Mouse (Mus musculus) heart, adult 2 months (tissue): ENCODE results near the gene Pecam1. TPM values are rescaled to one million over a fixed set of nuclear protein-coding genes. Genes with fewer than 3 reads are reported as not detected.

Experiments used
- DNase-seq, 2 experiments: peaks; one replicate each; pipeline ENCODE4 v3.0.0; 2021
- H3K27ac ChIP-seq: fragments of 200-600 bp; 2 replicates; pipeline ENCODE4 v1.8.1; 2022
- H3K27me3 ChIP-seq: fragments of 200-500 bp; 2 replicates; pipeline ENCODE4 v1.6.1; 2012; ENCODE audit warnings: mild to moderate bottlenecking, low read length, inconsistent platforms, mixed read lengths; ENCODE audit not compliant: control insufficient read depth, insufficient read depth
- H3K36me3 ChIP-seq: fragments of 200-500 bp; 2 replicates; pipeline ENCODE4 v1.6.1; 2012; ENCODE audit warnings: low read length, inconsistent platforms; ENCODE audit not compliant: control insufficient read depth, insufficient read depth
- H3K4me1 ChIP-seq: fragments of 200-500 bp; 2 replicates; pipeline ENCODE4 v1.6.1; 2011; ENCODE audit warnings: low read length; ENCODE audit not compliant: control insufficient read depth, insufficient read depth
- H3K4me3 ChIP-seq: fragments of 200-600 bp; 2 replicates; pipeline ENCODE4 v1.8.1; 2022
- H3K79me2 ChIP-seq: fragments of 200-500 bp; replicated peaks from 2 replicates; pipeline ENCODE4 v1.6.1; 2012; ENCODE audit warnings: mild to moderate bottlenecking, inconsistent platforms, low read length, moderate library complexity, mixed read lengths; ENCODE audit not compliant: control insufficient read depth, insufficient read depth
- H3K9ac ChIP-seq: fragments of 200-500 bp; 2 replicates; pipeline ENCODE4 v1.6.1; 2012; ENCODE audit warnings: low read depth, mild to moderate bottlenecking, control low read depth, inconsistent platforms, low read length, mixed read lengths
- CTCF ChIP-seq: fragments of 200-600 bp; IDR thresholded peaks from 2 replicates; pipeline ENCODE4 v1.8.1; 2022; ENCODE audit warnings: antibody characterized with exemption, mild to moderate bottlenecking, moderate library complexity
- EP300 ChIP-seq: fragments of 200-500 bp; IDR thresholded peaks from 2 replicates; pipeline ENCODE4 v1.6.1; 2011; ENCODE audit warnings: low read depth, low read length, control low read depth; ENCODE audit not compliant: insufficient read depth
- POLR2A ChIP-seq: fragments of 200-500 bp; IDR thresholded peaks from 2 replicates; pipeline ENCODE4 v1.6.1; 2011; ENCODE audit warnings: mild to moderate bottlenecking, low read depth, low read length, control low read depth; ENCODE audit not compliant: insufficient read depth
- WGBS: fragments of 180-500 bp; shearing (Covaris S2); methylation state at CpG from one replicate; pipeline ENCODE4 v1.1.7; 2018; 5-methylcytosine and 5-hydroxymethylcytosine counted together
- intact Hi-C: fragments of 180-260 bp; cut with DNase I; formaldehyde crosslinking; loops from one replicate; pipeline ENCODE4 v1.15.1; 2025
- polyA plus RNA-seq: library from polyadenylated mRNA; depleted of rRNA; stranded (reverse); fragments of >200 nt; gene quantifications from 2 replicates; pipeline ENCODE4 v1.2.3, GENCODE M21; 2012
- total RNA-seq, 2 experiments: library from RNA; stranded (reverse); gene quantifications; 2 replicates each; pipeline ENCODE4 v1.2.3; 2021

Gene Pecam1
- total and polyA plus RNA-seq, 3 experiments, result 78.3 to 123 (median 114) TPM

DNA sequence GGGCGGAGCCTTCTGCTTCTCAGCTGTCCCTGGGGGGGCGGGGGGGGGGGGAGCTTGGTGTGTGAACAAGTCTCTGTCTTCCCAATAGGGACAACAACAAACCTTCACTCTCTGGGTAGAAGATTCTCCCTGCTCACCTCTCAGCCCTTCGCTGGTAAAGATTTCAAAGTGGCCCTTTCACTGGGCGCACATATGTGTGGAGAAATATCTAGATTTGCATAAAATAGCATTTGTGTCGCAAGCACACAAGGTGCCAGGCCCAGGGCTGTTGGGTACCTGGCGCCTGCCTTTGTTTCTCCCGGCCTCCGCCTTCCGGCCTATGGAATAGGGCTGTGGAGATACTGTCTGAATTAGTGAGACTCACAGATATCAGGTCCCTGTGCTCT lies 12.4 kb upstream of the Pecam1 start:
- Histone ChIP-seq H3K27ac (peak overlapping the region; percentile 38; the same call in 1 of the 2 replicates), H3K27me3 (no peaks in the 10 kb centered on the region), H3K79me2 (no peaks in the 10 kb centered on the region), H3K9ac (no peak overlapping the region), H3K4me1 (peaks cover 2% of the 10 kb centered on the region; the same call in 1 of the 2 replicates), H3K36me3 (no peaks in the 10 kb centered on the region), H3K4me3 (no peak overlapping the region)
- DNase-seq, result no peak
- 70% methylated on average over 9 of the region's 9 CpGs for WGBS
- intact Hi-C loops, result no loop called here
- TF ChIP-seq CTCF (no peak), POLR2A (no peak), EP300 (no peak)

DNA sequence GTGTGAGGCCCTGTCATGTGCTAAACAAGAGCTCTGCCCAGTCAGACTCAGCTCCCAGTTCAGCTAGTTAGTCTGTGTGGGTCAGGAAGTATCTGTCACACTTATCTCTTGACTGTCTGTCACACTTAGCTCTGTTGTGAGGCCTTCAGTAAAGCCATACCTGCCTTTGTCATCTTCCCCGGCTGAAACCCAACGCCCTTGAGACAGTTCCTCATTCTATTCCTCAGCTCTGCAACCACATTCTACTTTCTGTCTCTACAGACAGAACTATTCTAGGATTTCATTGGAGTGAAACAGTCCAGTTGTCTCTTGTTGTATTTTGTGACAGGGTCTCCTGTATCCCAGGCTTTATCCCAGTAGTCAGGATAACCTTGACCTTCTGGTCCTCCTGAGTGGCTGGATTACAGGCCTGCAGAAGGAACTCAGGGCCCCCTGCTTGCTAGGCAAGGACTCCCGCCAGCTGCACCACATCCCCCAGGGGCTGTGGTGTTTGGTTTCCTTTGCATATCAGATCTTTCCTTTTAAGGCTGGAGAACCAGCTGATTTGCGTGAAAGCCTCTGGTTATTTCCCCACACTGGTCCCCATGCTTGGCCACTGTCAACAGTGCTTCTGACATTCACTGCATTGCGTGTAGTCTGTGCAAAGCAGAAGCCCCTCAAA lies 11.8 kb upstream of the Pecam1 start:
- Histone ChIP-seq H3K4me1 (peaks cover 2% of the 10 kb centered on the region; the same call in 1 of the 2 replicates), H3K27ac (peak overlapping the region; percentile 23; the same call in 1 of the 2 replicates), H3K36me3 (no peaks in the 10 kb centered on the region), H3K9ac (no peak overlapping the region), H3K79me2 (no peaks in the 10 kb centered on the region), H3K27me3 (no peaks in the 10 kb centered on the region), H3K4me3 (no peak overlapping the region)
- DNase-seq, result peak; percentile 53 to 68
- intact Hi-C loops, result no loop called here
- TF ChIP-seq CTCF (no peak), POLR2A (no peak), EP300 (no peak)
- WGBS, result 32% methylated on average over 5 of the region's 5 CpGs

DNA sequence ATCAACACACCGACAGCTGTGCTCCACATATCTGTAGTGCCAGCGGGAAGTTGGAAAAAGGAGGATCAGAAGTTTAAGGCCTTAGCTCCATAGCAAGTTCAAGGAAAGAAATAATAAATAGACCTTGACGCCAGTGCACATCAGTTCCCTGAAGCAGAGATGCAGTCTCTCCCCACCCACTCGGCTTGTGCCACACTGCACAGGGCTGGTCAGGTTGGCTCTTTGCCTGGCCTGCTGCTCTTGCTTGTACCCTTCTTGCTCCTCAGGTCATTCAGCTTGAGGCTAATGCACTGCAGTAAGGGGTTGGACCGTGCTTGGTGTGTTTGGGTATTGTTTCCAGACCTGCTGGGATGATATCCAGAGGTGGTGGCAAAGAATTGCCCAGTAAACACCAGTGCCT lies 10.1 kb upstream of the Pecam1 start:
- Histone ChIP-seq H3K27me3 (no peaks in the 10 kb centered on the region), H3K79me2 (no peaks in the 10 kb centered on the region), H3K36me3 (no peaks in the 10 kb centered on the region), H3K27ac (no peak overlapping the region), H3K4me3 (no peak overlapping the region), H3K9ac (no peak overlapping the region), H3K4me1 (peaks cover 2% of the 10 kb centered on the region; the same call in 1 of the 2 replicates)
- 89% methylated on average over 5 of the region's 5 CpGs for WGBS
- intact Hi-C loops, result no loop called here
- DNase-seq, result no peak
- no peak for TF ChIP-seq POLR2A
- TF ChIP-seq EP300, result no peak

DNA sequence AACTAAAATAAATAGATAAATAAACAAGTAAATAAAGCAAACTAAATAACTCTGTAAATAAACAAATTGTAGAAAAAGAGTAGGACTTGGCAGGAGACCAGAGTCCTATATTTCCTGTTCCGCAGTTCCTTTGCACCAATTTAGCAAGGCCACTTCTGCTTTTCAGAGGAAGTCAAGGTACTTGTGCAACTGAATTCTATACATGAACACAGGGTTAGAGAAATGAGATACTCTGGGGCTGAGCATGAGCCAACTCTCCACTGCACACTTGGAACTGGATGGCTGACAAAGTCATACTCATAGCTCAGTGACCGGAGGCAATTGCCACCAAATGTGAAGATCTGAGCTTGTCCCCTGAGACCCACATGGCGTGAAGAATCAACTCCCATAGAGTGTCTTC lies 8.6 kb upstream of the Pecam1 start:
- DNase-seq, result no peak
- Histone ChIP-seq H3K36me3 (no peaks in the 10 kb centered on the region), H3K4me3 (no peak overlapping the region), H3K79me2 (no peaks in the 10 kb centered on the region), H3K9ac (no peak overlapping the region), H3K27me3 (no peaks in the 10 kb centered on the region), H3K27ac (no peak overlapping the region), H3K4me1 (peaks cover 2% of the 10 kb centered on the region; the same call in 1 of the 2 replicates)
- TF ChIP-seq EP300 (no peak), CTCF (no peak), POLR2A (no peak)
- intact Hi-C loops, result no loop called here
- WGBS, result 82% methylated on average over 3 of the region's 3 CpGs

DNA sequence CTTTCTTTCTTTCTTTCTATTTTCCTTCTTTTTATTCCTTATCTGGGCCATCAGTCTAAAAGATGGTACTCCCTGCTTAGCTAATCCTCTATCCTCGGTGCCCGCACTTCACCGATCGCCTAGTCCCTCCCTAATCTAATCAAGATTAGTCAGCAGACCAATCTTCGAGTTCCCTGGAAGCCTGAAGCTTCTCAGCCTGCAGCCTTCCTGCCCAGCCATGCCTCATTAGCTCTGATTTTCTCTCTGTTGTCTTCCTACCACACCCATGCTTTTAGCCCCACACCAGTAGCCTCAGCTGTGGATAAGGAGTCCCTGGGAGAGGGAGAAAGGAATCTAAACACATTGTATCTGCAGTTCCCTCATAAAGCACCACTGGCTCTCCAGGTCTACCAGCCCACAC lies 5.2 kb upstream of the Pecam1 start:
- H3K79me2 ChIP-seq, result no peaks in the 10 kb centered on the region
- H3K4me3 ChIP-seq, result no peak overlapping the region
- H3K9ac ChIP-seq, result no peak overlapping the region
- WGBS, result 43% methylated on average over 5 of the region's 5 CpGs
- H3K27ac ChIP-seq, result no peak overlapping the region
- DNase-seq, result no peak
- H3K27me3 ChIP-seq, result no peaks in the 10 kb centered on the region
- intact Hi-C loops, result no loop called here
- no peaks in the 10 kb centered on the region for H3K36me3 ChIP-seq
- H3K4me1 ChIP-seq, result no peaks in the 10 kb centered on the region
- TF ChIP-seq CTCF (no peak), POLR2A (no peak), EP300 (no peak)

DNA sequence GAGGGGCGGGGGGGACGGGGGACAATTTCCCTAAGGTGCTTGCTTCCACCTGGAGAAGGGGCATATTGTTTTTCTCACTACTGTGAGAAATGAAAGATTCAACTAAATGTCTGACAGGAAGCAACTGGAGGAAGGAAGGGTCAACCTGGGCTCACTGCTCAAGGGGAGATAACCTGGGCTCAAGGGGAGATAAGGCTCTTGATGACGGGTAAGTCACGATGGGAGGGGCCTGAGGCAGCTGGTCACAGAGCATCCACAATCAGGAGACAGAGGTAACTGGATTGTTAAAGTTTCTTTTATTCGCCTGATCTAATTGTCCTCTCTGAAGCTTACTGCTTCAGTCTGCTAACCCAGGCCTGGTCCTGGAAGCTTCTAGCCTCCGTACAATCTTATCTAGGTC lies 2.9 kb upstream of the Pecam1 start:
- no peak for DNase-seq
- H3K36me3 ChIP-seq, result no peaks in the 10 kb centered on the region
- intact Hi-C loops, result no loop called here
- no peaks in the 10 kb centered on the region for H3K27me3 ChIP-seq
- no peak overlapping the region for H3K27ac ChIP-seq
- no peak overlapping the region for H3K4me3 ChIP-seq
- no peak overlapping the region for H3K9ac ChIP-seq
- H3K79me2 ChIP-seq, result no peaks in the 10 kb centered on the region
- H3K4me1 ChIP-seq, result no peaks in the 10 kb centered on the region
- TF ChIP-seq CTCF (no peak), EP300 (no peak), POLR2A (no peak)
- 76% methylated on average over 6 of the region's 6 CpGs for WGBS
